In the genomic region with DNA sequence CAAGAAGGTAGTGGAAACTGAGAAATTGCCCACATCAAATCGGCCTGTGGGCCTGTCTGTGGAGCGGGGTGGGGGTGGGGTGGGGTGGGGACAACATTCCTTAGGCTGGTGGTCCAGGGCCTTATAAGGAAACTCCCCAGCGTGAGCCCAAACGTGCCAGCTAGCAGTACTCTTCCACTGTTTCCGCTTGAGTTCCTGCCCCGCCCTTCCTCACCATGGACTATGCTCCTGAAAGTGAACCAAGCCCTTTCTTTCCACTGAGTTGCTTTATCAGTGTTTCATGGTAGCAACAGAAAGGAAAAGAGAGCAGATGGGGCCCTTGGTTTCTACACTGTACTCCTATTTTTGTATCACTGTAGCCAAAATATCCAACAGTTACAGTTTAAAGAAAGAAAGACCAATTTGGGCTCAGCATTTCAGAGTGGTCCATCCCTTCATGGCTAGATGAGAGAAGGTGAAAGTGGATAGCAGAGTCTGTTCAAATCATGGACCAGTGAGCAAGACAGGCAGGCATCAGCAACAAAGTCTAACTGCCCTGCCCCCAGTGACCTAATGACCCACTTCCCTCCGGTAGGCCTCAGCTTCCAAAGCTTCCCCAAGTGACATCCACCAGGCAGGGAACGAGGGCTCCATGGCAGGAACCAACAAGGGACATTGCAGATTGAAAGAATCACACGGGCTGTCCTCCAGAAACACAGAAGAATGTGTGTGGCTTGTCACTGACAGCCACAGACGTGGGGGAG, we compare ENCODE assay signal across 8 mouse cellular contexts. TPM values are rescaled to one million over a fixed set of nuclear protein-coding genes. Genes with fewer than 3 reads are reported as not detected.
DNase-seq lines count a peak whose midpoint lies in the region; ATAC-seq and TF ChIP-seq lines count a peak whose summit lies in the region.

No protein-coding gene starts in this region.

- H3K4me3 ChIP-seq in E14TG2a.4 (replicated peaks; ENCODE audit: low read length) = peak overlapping the region; percentile 68
- H3K4me3 ChIP-seq in hindbrain, embryonic 10.5 days = peak overlapping the region; percentile 28
- H3K4me3 ChIP-seq in limb, embryonic 12.5 days (replicated peaks) = no peak overlapping the region
- no peak overlapping the region for H3K4me3 ChIP-seq in midbrain, embryonic 16.5 days (ENCODE audit: low read depth, low read length)

- H3K27ac ChIP-seq in hindbrain, embryonic 10.5 days = peak overlapping the region; percentile 87
- H3K27ac ChIP-seq in limb, embryonic 12.5 days = peak overlapping the region; percentile 94
- H3K27ac ChIP-seq in midbrain, embryonic 16.5 days (ENCODE audit: low read length) = no peak overlapping the region

- WGBS in hindbrain, embryonic 10.5 days = 2% methylated on average over 10 of the region's 10 CpGs
- 10% methylated on average over 10 of the region's 10 CpGs for WGBS in limb, embryonic 12.5 days
- WGBS in midbrain, embryonic 16.5 days = 9% methylated on average over 10 of the region's 10 CpGs

- no peak for TF ChIP-seq CTCF in E14TG2a.4 (conservative IDR thresholded peaks at IDR 0.05; ENCODE audit: low read length)

- peak overlapping the region; percentile 27; the same call in 1 of the 2 replicates for H3K9ac ChIP-seq in limb, embryonic 12.5 days (replicated peaks)
- 0 out of 2 replicates have a peak overlapping the region, but pooled peaks have one; percentile 30 for H3K9ac ChIP-seq in midbrain, embryonic 16.5 days (ENCODE audit: low read depth, low read length)

- peak; percentile 77 for DNase-seq in embryo, embryonic 10.5 days (ENCODE audit: low spot score)
- peak; percentile 60 for DNase-seq in hindbrain, embryonic 10.5 days (ENCODE audit: low spot score)
- DNase-seq in right cerebral cortex, adult 2 months (ENCODE audit: low spot score in 2 of 2) = no peak
- DNase-seq in natural killer cell, adult 2 months (ENCODE audit: low spot score in 2 of 2) = no peak

- H3K27me3 ChIP-seq in E14TG2a.4 (ENCODE audit: insufficient read depth, low read length) = no peaks in the 10 kb centered on the region
- no peaks in the 10 kb centered on the region for H3K27me3 ChIP-seq in hindbrain, embryonic 10.5 days (ENCODE audit: insufficient read depth, poor library complexity, severe bottlenecking)
- no peaks in the 10 kb centered on the region for H3K27me3 ChIP-seq in limb, embryonic 12.5 days
- no peaks in the 10 kb centered on the region for H3K27me3 ChIP-seq in midbrain, embryonic 16.5 days (ENCODE audit: control insufficient read depth, insufficient read depth, low read depth, low read length)

- H3K4me1 ChIP-seq in E14TG2a.4 (replicated peaks; ENCODE audit: low read depth, low read length) = peaks cover 78% of the 10 kb centered on the region
- H3K4me1 ChIP-seq in hindbrain, embryonic 10.5 days (replicated peaks) = peaks cover 49% of the 10 kb centered on the region
- H3K4me1 ChIP-seq in limb, embryonic 12.5 days (replicated peaks) = peaks cover 33% of the 10 kb centered on the region
- peaks cover 5% of the 10 kb centered on the region for H3K4me1 ChIP-seq in midbrain, embryonic 16.5 days (ENCODE audit: control insufficient read depth, insufficient read depth, low read length)

- H3K4me2 ChIP-seq in limb, embryonic 12.5 days = peak overlapping the region; percentile 32
- H3K4me2 ChIP-seq in midbrain, embryonic 16.5 days (ENCODE audit: low read length) = no peak overlapping the region

- H3K9me3 ChIP-seq in E14TG2a.4 (ENCODE audit: low read length) = no peaks in the 10 kb centered on the region
- no peaks in the 10 kb centered on the region for H3K9me3 ChIP-seq in hindbrain, embryonic 10.5 days
- H3K9me3 ChIP-seq in limb, embryonic 12.5 days = no peaks in the 10 kb centered on the region
- H3K9me3 ChIP-seq in midbrain, embryonic 16.5 days (replicated peaks; ENCODE audit: control insufficient read depth, low read length, poor library complexity, severe bottlenecking) = no peaks in the 10 kb centered on the region

- H3K36me3 ChIP-seq in E14TG2a.4 (ENCODE audit: insufficient read depth, low read length) = peaks cover 26% of the 10 kb centered on the region
- no peaks in the 10 kb centered on the region for H3K36me3 ChIP-seq in hindbrain, embryonic 10.5 days
- no peaks in the 10 kb centered on the region for H3K36me3 ChIP-seq in limb, embryonic 12.5 days
- no peaks in the 10 kb centered on the region for H3K36me3 ChIP-seq in midbrain, embryonic 16.5 days (ENCODE audit: control insufficient read depth, insufficient read depth, low read length)

- peak; percentile 54 for ATAC-seq in limb, embryonic 12.5 days (ENCODE audit: insufficient number of reproducible peaks, insufficient read depth, low FRiP score, low TSS enrichment, low read depth)
- ATAC-seq in midbrain, embryonic 16.5 days = no peak
- ATAC-seq in erythroid progenitor cell, adult 5-6 weeks (replicated peaks; ENCODE audit: low FRiP score, poor library complexity, severe bottlenecking) = no peak

RNA-seq across cellular contexts. Expression of a gene that starts 5.3 kb away (rescaled TPM):
- polyA plus RNA-seq in hindbrain, embryonic 10.5 days (2016; fragmentation: Nextera tagmentation; extraction: Ambion mirVana) = 312 TPM in 2 replicates
- polyA plus RNA-seq in limb, embryonic 12.5 days (2016; fragmentation: Nextera tagmentation; extraction: Ambion mirVana) = 347 and 425 TPM in 2 replicates
- polyA plus RNA-seq in midbrain, embryonic 16.5 days (2015; fragmentation: Nextera tagmentation; extraction: Ambion mirVana) = 134 and 152 TPM in 2 replicates
- total RNA-seq in erythroid progenitor cell, adult 5-6 weeks (2015; ENCODE audit: low replicate concordance) = 215 and 258 TPM in 2 replicates
- 202 and 252 TPM in 2 replicates for total RNA-seq in erythroid progenitor cell, adult 5-6 weeks (2017; ENCODE audit: low replicate concordance)

RNA-seq across cellular contexts. Expression of a gene that starts 14.2 kb away (rescaled TPM):
- polyA plus RNA-seq in hindbrain, embryonic 10.5 days (2016; fragmentation: Nextera tagmentation; extraction: Ambion mirVana) = 4.0 TPM in 2 replicates
- 2.3 and 3.1 TPM in 2 replicates for polyA plus RNA-seq in limb, embryonic 12.5 days (2016; fragmentation: Nextera tagmentation; extraction: Ambion mirVana)
- 2.2 and 2.9 TPM in 2 replicates for polyA plus RNA-seq in midbrain, embryonic 16.5 days (2015; fragmentation: Nextera tagmentation; extraction: Ambion mirVana)
- 4.3 and 8.8 TPM in 2 replicates for total RNA-seq in erythroid progenitor cell, adult 5-6 weeks (2015; ENCODE audit: low replicate concordance)
- 5.4 and 19.4 TPM in 2 replicates for total RNA-seq in erythroid progenitor cell, adult 5-6 weeks (2017; ENCODE audit: low replicate concordance)

RNA-seq across cellular contexts. Expression of a gene that starts 22.0 kb away (rescaled TPM):
- 87.9 and 93.3 TPM in 2 replicates for polyA plus RNA-seq in hindbrain, embryonic 10.5 days (2016; fragmentation: Nextera tagmentation; extraction: Ambion mirVana)
- 111 and 114 TPM in 2 replicates for polyA plus RNA-seq in limb, embryonic 12.5 days (2016; fragmentation: Nextera tagmentation; extraction: Ambion mirVana)
- polyA plus RNA-seq in midbrain, embryonic 16.5 days (2015; fragmentation: Nextera tagmentation; extraction: Ambion mirVana) = 86.6 and 96.4 TPM in 2 replicates
- 34.2 and 61.2 TPM in 2 replicates for total RNA-seq in erythroid progenitor cell, adult 5-6 weeks (2015; ENCODE audit: low replicate concordance)
- 10.6 and 14.1 TPM in 2 replicates for total RNA-seq in erythroid progenitor cell, adult 5-6 weeks (2017; ENCODE audit: low replicate concordance)

RNA-seq across cellular contexts. Expression of a gene that starts 30.6 kb away (rescaled TPM):
- polyA plus RNA-seq in hindbrain, embryonic 10.5 days (2016; fragmentation: Nextera tagmentation; extraction: Ambion mirVana) = 3.9 and 4.0 TPM in 2 replicates
- polyA plus RNA-seq in limb, embryonic 12.5 days (2016; fragmentation: Nextera tagmentation; extraction: Ambion mirVana) = 4.9 and 6.7 TPM in 2 replicates
- 5.7 and 5.9 TPM in 2 replicates for polyA plus RNA-seq in midbrain, embryonic 16.5 days (2015; fragmentation: Nextera tagmentation; extraction: Ambion mirVana)
- total RNA-seq in erythroid progenitor cell, adult 5-6 weeks (2015; ENCODE audit: low replicate concordance) = not detected in 2 replicates
- total RNA-seq in erythroid progenitor cell, adult 5-6 weeks (2017; ENCODE audit: low replicate concordance) = 0.91 and 1.5 TPM in 2 replicates

RNA-seq across cellular contexts. Expression of a gene that starts 35.7 kb away (rescaled TPM):
- 56.0 and 61.1 TPM in 2 replicates for polyA plus RNA-seq in hindbrain, embryonic 10.5 days (2016; fragmentation: Nextera tagmentation; extraction: Ambion mirVana)
- 37.4 and 40.8 TPM in 2 replicates for polyA plus RNA-seq in limb, embryonic 12.5 days (2016; fragmentation: Nextera tagmentation; extraction: Ambion mirVana)
- polyA plus RNA-seq in midbrain, embryonic 16.5 days (2015; fragmentation: Nextera tagmentation; extraction: Ambion mirVana) = 52.0 and 64.7 TPM in 2 replicates
- 8.3 and 12.2 TPM in 2 replicates for total RNA-seq in erythroid progenitor cell, adult 5-6 weeks (2015; ENCODE audit: low replicate concordance)
- total RNA-seq in erythroid progenitor cell, adult 5-6 weeks (2017; ENCODE audit: low replicate concordance) = 4.8 and 5.5 TPM in 2 replicates

Comparison
In these comparisons a context has a peak if more than half of its experiments do, and no peak if none do; other contexts are left out.
1. H3K4me3 ChIP-seq: peak in E14TG2a.4 (single experiment) and hindbrain, embryonic 10.5 days (single experiment); none in limb, embryonic 12.5 days (single experiment) and midbrain, embryonic 16.5 days (single experiment).
2. DNase-seq: peak in embryo, embryonic 10.5 days (single experiment) and hindbrain, embryonic 10.5 days (single experiment); none in right cerebral cortex, adult 2 months (0 of 2) and natural killer cell, adult 2 months (0 of 2).